Mouse (Mus musculus) midbrain, embryonic 15.5 days (tissue): Measurements from ENCODE around the gene Napsa. TPM values are rescaled to one million over a fixed set of nuclear protein-coding genes. Genes with fewer than 3 reads are reported as not detected.

Source experiments
- ATAC-seq: fragments of 200-750 bp; cut with Nextera tagmentation; replicated peaks from 2 replicates; pipeline ENCODE4 v1.8.0; 2017; ENCODE audit warnings: moderate TSS enrichment
- H3K27ac ChIP-seq: fragments of 300-500 bp; sonication (generic); 2 replicates; pipeline ENCODE4 v1.5.1; 2015; ENCODE audit warnings: mild to moderate bottlenecking, inconsistent platforms
- H3K27me3 ChIP-seq: fragments of 300-500 bp; sonication (generic); replicated peaks from 2 replicates; pipeline ENCODE4 v1.6.1; 2015; ENCODE audit warnings: inconsistent platforms
- H3K36me3 ChIP-seq: fragments of 300-500 bp; sonication (generic); replicated peaks from 2 replicates; pipeline ENCODE4 v1.6.1; 2015; ENCODE audit warnings: inconsistent platforms
- H3K4me1 ChIP-seq: fragments of 300-500 bp; sonication (generic); 2 replicates; pipeline ENCODE4 v1.6.1; 2015; ENCODE audit warnings: inconsistent platforms
- H3K4me2 ChIP-seq: fragments of 300-500 bp; sonication (generic); 2 replicates; pipeline ENCODE4 v1.6.1; 2015; ENCODE audit warnings: inconsistent platforms, mild to moderate bottlenecking, moderate library complexity
- H3K4me3 ChIP-seq: fragments of 300-500 bp; sonication (generic); 2 replicates; pipeline ENCODE4 v1.5.1; 2015; ENCODE audit warnings: mild to moderate bottlenecking, inconsistent platforms
- H3K9ac ChIP-seq: fragments of 300-500 bp; sonication (generic); 2 replicates; pipeline ENCODE4 v1.6.1; 2015; ENCODE audit warnings: mild to moderate bottlenecking, inconsistent platforms
- H3K9me3 ChIP-seq: fragments of 300-500 bp; sonication (generic); 2 replicates; pipeline ENCODE4 v1.6.1; 2016; ENCODE audit warnings: inconsistent platforms
- WGBS: fragments of 180-500 bp; shearing (Covaris S2); methylation state at CpG from one replicate; pipeline ENCODE4 v1.1.7; 2015; ENCODE audit warnings: mixed read lengths; 5-methylcytosine and 5-hydroxymethylcytosine counted together
- polyA plus RNA-seq: library from polyadenylated mRNA; unstranded; fragments of >200 nt; fragmentation: Nextera tagmentation; extraction: Ambion mirVana; gene quantifications from 2 replicates; pipeline ENCODE4 v1.2.1, GENCODE M21; 2015

Napsa gene
- polyA plus RNA-seq, 1 experiment from 2014 or later: 1.4 TPM

DNA sequence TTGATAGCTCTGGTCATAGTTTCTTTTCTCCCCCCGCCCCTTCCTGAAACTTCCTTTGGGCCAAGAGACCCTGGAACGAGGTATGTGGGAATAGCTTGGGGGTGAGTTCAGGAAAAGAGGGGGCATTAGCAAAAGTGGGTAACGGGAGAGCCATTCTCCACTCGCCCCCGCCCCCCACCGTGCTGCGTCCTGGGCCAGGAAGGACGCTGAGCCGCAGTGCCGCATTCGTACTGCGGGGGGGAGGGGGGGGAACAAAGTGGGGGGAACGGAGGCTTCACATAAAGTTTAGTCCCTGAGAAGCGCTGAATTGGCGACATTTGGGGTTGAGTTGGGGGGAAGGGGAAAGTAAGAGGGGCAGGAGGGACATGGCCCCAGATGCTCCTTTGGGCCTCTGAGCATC lies 20.9 kb downstream of the Napsa start:
- H3K4me2 ChIP-seq: peak overlapping the region; percentile 97
- no peak overlapping the region for H3K9ac ChIP-seq
- no peaks in the 10 kb centered on the region for H3K9me3 ChIP-seq
- H3K27me3 ChIP-seq: peaks cover 13% of the 10 kb centered on the region
- no peak overlapping the region for H3K27ac ChIP-seq
- H3K4me1 ChIP-seq: peaks cover 62% of the 10 kb centered on the region
- H3K36me3 ChIP-seq: peaks cover 5% of the 10 kb centered on the region; the same call in 1 of the 2 replicates
- peak overlapping the region; percentile 75 for H3K4me3 ChIP-seq
- WGBS: 3% methylated on average over 15 of the region's 15 CpGs
- ATAC-seq: no peak

DNA sequence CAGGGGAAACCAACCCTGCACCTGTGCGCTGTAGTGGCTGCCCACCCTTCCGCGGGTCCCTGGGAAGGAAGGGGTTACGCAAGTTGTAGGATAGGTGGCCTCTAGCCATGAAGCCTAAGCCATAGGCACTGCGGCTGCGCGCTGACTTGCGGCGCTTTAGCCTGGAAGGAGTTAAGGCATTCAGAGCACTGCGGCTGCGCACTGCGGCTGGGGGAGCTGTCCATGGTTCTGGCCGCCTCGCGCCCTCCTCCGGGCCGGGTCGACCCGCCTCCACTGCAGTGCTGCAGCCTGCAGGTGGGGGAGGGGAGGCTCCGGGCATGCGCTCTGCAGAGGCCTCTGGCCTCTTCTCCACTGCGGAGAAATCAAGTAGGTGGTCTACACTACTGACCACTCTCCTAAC lies 21.6 kb downstream of the Napsa start:
- H3K4me3 ChIP-seq: peak overlapping the region; percentile 75

DNA sequence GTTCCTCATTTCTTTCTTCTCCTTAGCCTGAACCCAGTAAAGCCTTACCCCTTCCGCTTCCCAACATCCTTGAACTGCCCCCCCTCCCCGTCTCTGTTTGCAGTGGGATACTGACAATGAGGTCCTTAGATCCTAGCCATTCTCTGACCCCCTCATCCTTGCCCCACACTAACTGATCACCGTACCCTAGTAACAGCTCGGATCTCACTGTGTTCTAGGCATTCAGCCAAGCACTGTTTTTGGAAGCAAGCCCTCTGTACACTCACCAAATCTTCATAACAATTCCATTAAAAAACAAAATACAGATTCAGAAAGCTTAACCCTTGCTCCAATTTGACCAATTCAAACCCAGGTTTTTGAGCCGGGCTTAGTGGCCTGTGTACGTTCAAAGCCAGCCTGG lies 22.1 kb downstream of the Napsa start:
- Histone ChIP-seq H3K9me3 (no peaks in the 10 kb centered on the region), H3K4me1 (peaks cover 51% of the 10 kb centered on the region)
- ATAC-seq: no peak

More for the DNA sequence above, 21.6 kb downstream of the Napsa start:
- peak; percentile 64 for ATAC-seq
- WGBS: under 1% methylated on average over 22 of the region's 22 CpGs
- Histone ChIP-seq H3K9me3 (no peaks in the 10 kb centered on the region), H3K4me1 (peaks cover 55% of the 10 kb centered on the region), H3K36me3 (peaks cover 5% of the 10 kb centered on the region; the same call in 1 of the 2 replicates), H3K27me3 (peaks cover 13% of the 10 kb centered on the region), H3K9ac (peak overlapping the region; percentile 37), H3K27ac (peak overlapping the region; percentile 82), H3K4me2 (peak overlapping the region; percentile 97)

DNA sequence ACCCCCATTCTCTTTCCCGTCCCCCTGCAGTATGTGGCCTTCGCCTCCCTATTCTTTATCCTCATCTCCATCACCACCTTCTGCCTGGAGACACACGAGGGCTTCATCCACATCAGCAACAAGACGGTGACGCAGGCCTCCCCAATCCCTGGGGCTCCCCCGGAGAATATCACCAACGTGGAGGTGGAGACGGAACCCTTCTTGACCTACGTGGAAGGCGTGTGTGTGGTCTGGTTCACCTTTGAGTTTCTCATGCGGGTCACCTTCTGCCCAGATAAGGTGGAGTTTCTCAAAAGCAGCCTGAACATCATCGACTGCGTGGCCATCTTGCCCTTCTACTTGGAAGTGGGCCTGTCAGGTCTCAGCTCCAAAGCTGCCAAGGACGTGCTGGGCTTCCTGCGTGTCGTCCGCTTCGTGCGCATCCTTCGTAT lies 23.0 kb downstream of the Napsa start:
- WGBS: 94% methylated on average over 20 of the region's 20 CpGs
- peaks cover 13% of the 10 kb centered on the region for H3K27me3 ChIP-seq
- ATAC-seq: no peak
- H3K4me2 ChIP-seq: no peak overlapping the region
- H3K9ac ChIP-seq: no peak overlapping the region
- H3K27ac ChIP-seq: no peak overlapping the region
- peaks cover 42% of the 10 kb centered on the region for H3K4me1 ChIP-seq
- H3K36me3 ChIP-seq: peaks cover 5% of the 10 kb centered on the region; the same call in 1 of the 2 replicates
- no peaks in the 10 kb centered on the region for H3K9me3 ChIP-seq
- no peak overlapping the region for H3K4me3 ChIP-seq

More for the DNA sequence above, 22.1 kb downstream of the Napsa start:
- peak overlapping the region; percentile 37 for H3K9ac ChIP-seq
- H3K27me3 ChIP-seq: peaks cover 13% of the 10 kb centered on the region
- 49% methylated on average over 6 of the region's 6 CpGs for WGBS
- H3K4me3 ChIP-seq: peak overlapping the region; percentile 75
- H3K27ac ChIP-seq: peak overlapping the region; percentile 82
- peaks cover 5% of the 10 kb centered on the region; the same call in 1 of the 2 replicates for H3K36me3 ChIP-seq
- H3K4me2 ChIP-seq: peak overlapping the region; percentile 97

DNA sequence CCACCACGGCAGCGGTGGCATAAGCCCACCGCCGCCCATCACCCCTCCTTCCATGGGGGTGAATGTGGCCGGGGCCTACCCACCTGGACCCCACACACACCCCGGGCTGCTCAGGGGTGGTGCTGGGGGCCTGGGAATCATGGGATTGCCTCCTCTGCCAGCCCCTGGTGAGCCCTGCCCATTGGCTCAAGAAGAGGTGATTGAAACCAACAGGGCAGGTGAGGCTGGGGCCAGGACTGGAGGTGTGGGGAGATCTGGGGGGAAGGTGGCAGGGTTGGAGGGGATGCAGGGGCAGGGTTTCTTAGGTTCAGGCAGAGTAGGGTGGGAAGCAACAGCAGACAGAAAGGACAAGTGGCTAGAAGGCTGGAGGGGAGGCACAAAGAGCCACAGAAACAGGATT lies 23.9 kb downstream of the Napsa start:
- Histone ChIP-seq H3K4me1 (peaks cover 37% of the 10 kb centered on the region), H3K36me3 (peaks cover 5% of the 10 kb centered on the region; the same call in 1 of the 2 replicates), H3K4me2 (no peak overlapping the region), H3K27ac (no peak overlapping the region), H3K27me3 (peaks cover 18% of the 10 kb centered on the region), H3K9me3 (no peaks in the 10 kb centered on the region), H3K9ac (no peak overlapping the region), H3K4me3 (no peak overlapping the region)
- 90% methylated on average over 6 of the region's 6 CpGs for WGBS
- no peak for ATAC-seq

DNA sequence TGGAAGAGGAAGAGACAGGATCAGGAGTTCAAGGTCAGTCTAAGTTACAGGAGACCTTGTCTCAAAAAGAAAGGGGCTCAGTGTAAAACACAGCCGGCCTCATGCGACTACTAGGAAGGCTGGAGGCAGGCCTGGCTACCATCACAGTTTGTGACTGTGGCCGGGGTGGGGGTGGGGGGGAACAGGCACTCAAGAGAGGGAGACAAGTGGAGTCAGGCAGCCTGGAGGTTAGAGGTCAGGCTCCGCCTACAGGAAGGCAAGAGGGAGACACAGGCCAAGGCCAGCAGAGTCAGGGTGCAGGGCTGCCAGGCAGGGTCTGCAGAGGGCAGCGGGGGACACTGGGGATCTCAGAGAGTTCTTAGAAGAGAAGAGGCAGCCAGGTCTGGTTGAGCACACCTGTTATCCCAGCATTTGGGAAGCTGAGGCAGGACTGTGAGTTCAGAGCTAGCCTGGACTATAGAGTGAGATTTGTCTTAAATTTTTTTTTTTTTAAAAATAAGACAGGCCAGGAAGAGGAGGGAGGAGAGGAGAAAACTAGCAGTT lies 24.9 kb downstream of the Napsa start:
- 75% methylated on average over 5 of the region's 5 CpGs for WGBS
- no peak for ATAC-seq
- no peak overlapping the region for H3K9ac ChIP-seq

DNA sequence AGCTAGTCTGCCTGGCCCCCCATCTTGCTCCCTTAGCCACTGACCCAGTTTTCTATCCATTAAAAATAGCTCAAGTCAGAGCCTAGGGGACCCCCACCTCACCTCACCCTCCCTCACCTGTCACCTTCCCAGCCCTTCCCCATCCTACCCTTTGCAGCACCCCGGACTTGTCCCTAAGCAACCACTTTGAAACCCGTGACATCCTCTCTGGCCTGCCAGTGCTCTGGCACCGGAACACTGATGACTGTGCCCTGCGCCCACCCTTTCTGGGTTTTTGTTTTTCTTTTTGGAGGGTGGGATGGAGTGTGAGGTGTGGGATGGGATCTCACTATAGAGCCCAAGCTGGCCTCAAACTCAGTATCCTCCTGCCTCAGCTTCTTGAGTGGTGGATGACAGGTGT lies 25.5 kb downstream of the Napsa start:
- WGBS: 92% methylated on average over 4 of the region's 4 CpGs
- peaks cover 28% of the 10 kb centered on the region for H3K4me1 ChIP-seq
- no peak overlapping the region for H3K4me2 ChIP-seq
- H3K36me3 ChIP-seq: peaks cover 5% of the 10 kb centered on the region; the same call in 1 of the 2 replicates
- peaks cover 9% of the 10 kb centered on the region for H3K27me3 ChIP-seq
- H3K27ac ChIP-seq: no peak overlapping the region
- no peaks in the 10 kb centered on the region for H3K9me3 ChIP-seq
- H3K4me3 ChIP-seq: no peak overlapping the region
- ATAC-seq: no peak
- H3K9ac ChIP-seq: no peak overlapping the region

More for the DNA sequence above, 24.9 kb downstream of the Napsa start:
- peaks cover 31% of the 10 kb centered on the region for H3K4me1 ChIP-seq
- no peaks in the 10 kb centered on the region for H3K9me3 ChIP-seq
- H3K36me3 ChIP-seq: peaks cover 5% of the 10 kb centered on the region; the same call in 1 of the 2 replicates
- H3K27me3 ChIP-seq: peaks cover 15% of the 10 kb centered on the region
- no peak overlapping the region for H3K27ac ChIP-seq
- no peak overlapping the region for H3K4me2 ChIP-seq
- no peak overlapping the region for H3K4me3 ChIP-seq

DNA sequence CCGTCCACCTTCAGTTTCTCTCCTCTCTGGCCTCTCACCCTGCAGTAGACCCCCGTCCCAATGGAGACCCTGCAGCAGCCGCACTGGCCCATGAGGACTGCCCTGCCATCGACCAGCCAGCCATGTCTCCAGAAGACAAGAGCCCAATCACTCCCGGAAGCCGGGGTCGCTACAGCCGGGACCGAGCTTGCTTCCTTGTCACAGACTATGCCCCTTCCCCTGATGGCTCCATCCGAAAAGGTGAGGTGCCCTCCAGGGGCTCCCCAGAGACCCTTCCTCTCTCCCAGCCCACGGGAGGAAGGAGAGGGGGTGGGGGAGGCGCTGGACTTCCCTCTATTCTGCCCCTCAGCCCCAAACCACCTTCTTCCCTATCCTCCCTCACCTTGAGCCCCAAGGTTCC lies 26.2 kb downstream of the Napsa start:
- ATAC-seq: no peak
- no peak overlapping the region for H3K4me3 ChIP-seq
- H3K9me3 ChIP-seq: no peaks in the 10 kb centered on the region
- no peak overlapping the region for H3K4me2 ChIP-seq
- 83% methylated on average over 12 of the region's 12 CpGs for WGBS
- no peak overlapping the region for H3K27ac ChIP-seq
- peaks cover 9% of the 10 kb centered on the region for H3K27me3 ChIP-seq
- H3K36me3 ChIP-seq: peaks cover 5% of the 10 kb centered on the region; the same call in 1 of the 2 replicates
- peaks cover 24% of the 10 kb centered on the region for H3K4me1 ChIP-seq
- H3K9ac ChIP-seq: no peak overlapping the region

DNA sequence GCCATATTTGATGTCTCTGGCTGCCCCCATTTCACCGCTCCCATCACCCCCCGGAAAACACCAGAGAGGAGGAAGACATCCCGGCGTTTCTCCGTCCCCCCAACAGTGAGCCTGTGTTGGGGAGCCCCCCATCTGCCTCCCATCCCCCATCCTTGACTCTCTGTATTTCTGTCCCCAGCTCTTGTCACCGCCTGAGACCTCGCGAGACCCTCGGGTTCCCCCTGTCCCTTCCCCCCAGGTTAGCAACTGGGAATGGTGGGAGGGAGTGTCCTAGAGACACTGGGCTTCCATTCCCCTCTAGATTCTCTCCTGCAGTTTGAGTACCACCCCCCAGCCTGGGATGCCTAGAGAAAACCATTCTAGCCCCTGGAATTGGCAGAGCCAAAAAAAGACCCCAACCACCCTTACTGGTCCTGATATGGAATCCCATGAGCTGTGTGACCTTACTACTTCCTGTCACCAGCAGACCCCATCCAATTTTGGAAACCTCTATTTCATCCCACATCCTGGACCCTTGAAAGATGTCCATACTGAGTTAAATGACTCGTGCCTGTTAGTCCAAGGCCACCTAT lies 28.6 kb downstream of the Napsa start:
- H3K27ac ChIP-seq: no peak overlapping the region
- WGBS: 83% methylated on average over 10 of the region's 10 CpGs
- no peak for ATAC-seq

DNA sequence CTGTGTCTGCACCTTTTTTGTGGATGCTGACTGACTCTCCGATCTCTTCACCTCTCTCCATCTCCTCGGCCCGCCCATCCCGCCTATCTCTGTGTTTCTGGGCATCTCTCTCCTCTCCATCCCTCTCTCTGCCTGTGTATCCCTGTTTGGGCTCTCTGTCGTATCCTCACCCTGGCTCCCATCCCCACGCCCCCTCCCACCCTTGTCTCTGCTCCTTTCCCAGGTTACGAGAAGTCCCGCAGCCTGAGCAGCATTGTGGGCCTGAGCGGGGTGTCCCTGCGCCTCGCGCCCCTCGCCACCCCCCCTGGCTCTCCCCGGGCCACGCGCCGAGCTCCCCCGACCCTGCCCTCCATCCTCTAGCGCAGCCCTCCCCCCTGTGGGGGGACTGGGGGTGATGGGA lies 29.5 kb downstream of the Napsa start:
- H3K9ac ChIP-seq: no peak overlapping the region
- H3K36me3 ChIP-seq: no peaks in the 10 kb centered on the region
- peaks cover 31% of the 10 kb centered on the region for H3K27me3 ChIP-seq
- 14% methylated on average over 19 of the region's 19 CpGs for WGBS
- H3K4me2 ChIP-seq: no peak overlapping the region
- H3K4me3 ChIP-seq: no peak overlapping the region
- no peaks in the 10 kb centered on the region for H3K9me3 ChIP-seq
- H3K27ac ChIP-seq: no peak overlapping the region
- H3K4me1 ChIP-seq: peaks cover 23% of the 10 kb centered on the region
- ATAC-seq: no peak

More for the DNA sequence above, 28.6 kb downstream of the Napsa start:
- Histone ChIP-seq H3K9ac (no peak overlapping the region), H3K36me3 (no peaks in the 10 kb centered on the region; the same call in 1 of the 2 replicates), H3K27me3 (peaks cover 22% of the 10 kb centered on the region), H3K4me2 (no peak overlapping the region), H3K4me1 (peaks cover 23% of the 10 kb centered on the region), H3K9me3 (no peaks in the 10 kb centered on the region), H3K4me3 (no peak overlapping the region)

DNA sequence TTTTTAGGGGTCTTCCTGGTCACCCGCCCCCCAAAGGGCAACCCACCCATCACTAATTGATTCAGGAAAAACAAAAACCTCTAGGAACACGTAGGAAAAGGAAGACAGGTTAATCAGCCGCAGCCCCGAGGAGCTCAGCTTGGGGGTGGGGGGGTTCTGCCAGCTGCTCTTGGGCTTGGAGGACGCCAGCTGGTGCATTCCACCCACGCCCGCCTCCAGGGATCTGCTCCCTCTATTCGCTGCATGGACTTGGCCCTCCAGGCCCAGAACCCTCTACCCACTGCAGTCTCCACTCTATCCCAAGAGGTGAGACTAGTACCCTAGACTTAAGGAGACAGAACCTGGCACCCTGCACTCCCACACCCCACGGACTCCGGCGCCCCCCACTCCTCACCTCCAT lies 30.3 kb downstream of the Napsa start:
- Histone ChIP-seq H3K9me3 (no peaks in the 10 kb centered on the region), H3K4me3 (no peak overlapping the region), H3K27me3 (peaks cover 32% of the 10 kb centered on the region), H3K36me3 (no peaks in the 10 kb centered on the region), H3K27ac (no peak overlapping the region), H3K9ac (no peak overlapping the region), H3K4me2 (no peak overlapping the region), H3K4me1 (peaks cover 23% of the 10 kb centered on the region)
- no peak for ATAC-seq
- 11% methylated on average over 11 of the region's 11 CpGs for WGBS

DNA sequence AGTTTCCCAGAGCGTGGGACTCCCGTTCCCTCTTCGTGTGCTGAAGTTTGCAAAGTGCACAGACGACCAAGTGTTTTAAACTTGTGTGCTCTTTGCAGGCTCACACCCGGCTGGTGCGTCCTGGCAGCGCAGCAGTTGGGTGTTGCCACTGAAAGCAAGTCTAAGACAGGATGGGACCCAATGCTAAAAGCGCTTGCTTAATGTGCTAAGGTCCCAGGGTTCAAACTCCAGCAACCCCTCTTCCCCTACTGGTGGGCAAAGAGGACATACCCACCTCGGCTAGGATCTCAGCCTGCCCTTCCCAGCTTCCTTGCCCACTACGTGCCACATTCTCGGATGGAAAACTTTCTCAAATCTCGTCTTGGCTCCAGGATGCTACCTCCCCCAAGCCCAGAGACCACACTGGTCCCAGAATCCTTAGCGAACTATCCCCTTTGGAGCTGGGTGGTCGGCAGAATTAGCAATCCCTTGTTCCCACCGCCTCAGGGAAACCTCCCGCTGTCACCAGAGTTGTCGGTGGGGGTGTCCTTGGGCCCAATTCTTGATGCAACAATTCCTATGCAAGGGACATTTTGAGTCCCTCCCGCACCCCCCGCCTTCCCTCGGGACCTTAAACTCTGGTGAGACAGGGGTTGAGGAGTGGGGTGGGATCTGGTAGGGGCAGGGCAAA lies 31.1 kb downstream of the Napsa start:
- 3% methylated on average over 20 of the region's 20 CpGs for WGBS
- Histone ChIP-seq H3K4me3 (no peak overlapping the region), H3K4me1 (peaks cover 23% of the 10 kb centered on the region), H3K36me3 (no peaks in the 10 kb centered on the region), H3K27me3 (peaks cover 32% of the 10 kb centered on the region), H3K27ac (no peak overlapping the region), H3K9ac (no peak overlapping the region), H3K9me3 (no peaks in the 10 kb centered on the region), H3K4me2 (0 out of 2 replicates have a peak overlapping the region, but pooled peaks have one; percentile 51)
- ATAC-seq: no peak
